Mouse (Mus musculus) hindbrain, embryonic 12.5 days (tissue): ENCODE data around the gene Mrpl42. TPM values are rescaled to one million over a fixed set of nuclear protein-coding genes. Genes with fewer than 3 reads are reported as not detected.

Experiments used
- ATAC-seq: fragments of 200-750 bp; cut with Nextera tagmentation; 2 replicates; pipeline ENCODE4 v1.8.0; 2017; ENCODE audit warnings: moderate TSS enrichment; ENCODE audit not compliant: low FRiP score
- H3K27ac ChIP-seq: fragments of 300-500 bp; sonication (generic); 2 replicates; pipeline ENCODE4 v1.5.1; 2016; ENCODE audit warnings: mild to moderate bottlenecking
- H3K27me3 ChIP-seq: fragments of 300-500 bp; sonication (generic); 2 replicates; pipeline ENCODE4 v1.6.1; 2016; ENCODE audit warnings: mild to moderate bottlenecking
- H3K36me3 ChIP-seq: fragments of 300-500 bp; sonication (generic); 2 replicates; pipeline ENCODE4 v1.6.1; 2016; ENCODE audit warnings: mild to moderate bottlenecking
- H3K4me1 ChIP-seq: fragments of 300-500 bp; sonication (generic); 2 replicates; pipeline ENCODE4 v1.6.1; 2016
- H3K4me2 ChIP-seq: fragments of 300-500 bp; sonication (generic); replicated peaks from 2 replicates; pipeline ENCODE4 v1.6.1; 2016; ENCODE audit warnings: mild to moderate bottlenecking
- H3K4me3 ChIP-seq: fragments of 300-500 bp; sonication (generic); 2 replicates; pipeline ENCODE4 v1.5.1; 2016; ENCODE audit warnings: mild to moderate bottlenecking
- H3K9ac ChIP-seq: fragments of 300-500 bp; sonication (generic); 2 replicates; pipeline ENCODE4 v1.6.1; 2016; ENCODE audit warnings: mild to moderate bottlenecking, moderate library complexity
- H3K9me3 ChIP-seq: fragments of 300-500 bp; sonication (generic); replicated peaks from 2 replicates; pipeline ENCODE4 v1.6.1; 2016; ENCODE audit warnings: mild to moderate bottlenecking
- WGBS: fragments of 180-500 bp; shearing (Covaris S2); methylation state at CpG from one replicate; pipeline ENCODE4 v1.1.7; 2016; 5-methylcytosine and 5-hydroxymethylcytosine counted together
- polyA plus RNA-seq: library from polyadenylated mRNA; unstranded; fragments of >200 nt; fragmentation: Nextera tagmentation; extraction: Ambion mirVana; gene quantifications from 2 replicates; pipeline ENCODE4 v1.2.1, GENCODE M21; 2016

Mrpl42 gene
- polyA plus RNA-seq, 1 experiment from 2014 or later: 265 TPM

- WGBS: 84% methylated on average over 18 of the region's 18 CpGs
- Histone ChIP-seq H3K9me3 (no peaks in the 10 kb centered on the region), H3K27ac (no peak overlapping the region), H3K4me1 (no peaks in the 10 kb centered on the region), H3K4me3 (no peak overlapping the region), H3K4me2 (no peak overlapping the region), H3K27me3 (no peaks in the 10 kb centered on the region), H3K9ac (no peak overlapping the region), H3K36me3 (no peaks in the 10 kb centered on the region)
- ATAC-seq: no peak
These were observed 56.4 kb downstream of the Mrpl42 start for GRCm38 (mm10) chr10:95445104-95446056.

- Histone ChIP-seq H3K4me2 (no peak overlapping the region), H3K4me3 (no peak overlapping the region), H3K27ac (no peak overlapping the region), H3K36me3 (no peaks in the 10 kb centered on the region), H3K27me3 (no peaks in the 10 kb centered on the region), H3K9me3 (no peaks in the 10 kb centered on the region), H3K4me1 (no peaks in the 10 kb centered on the region), H3K9ac (no peak overlapping the region)
- 77% methylated on average over 4 of the region's 4 CpGs for WGBS
- ATAC-seq: no peak
These were observed 59.4 kb downstream of the Mrpl42 start for GRCm38 (mm10) chr10:95442334-95442733.

GRCm38 (mm10) chr10:95440566-95440965, 61.2 kb downstream of the Mrpl42 start:
- no peak overlapping the region for H3K27ac ChIP-seq
- H3K27me3 ChIP-seq: no peaks in the 10 kb centered on the region
- H3K36me3 ChIP-seq: no peaks in the 10 kb centered on the region
- H3K9me3 ChIP-seq: no peaks in the 10 kb centered on the region
- no peaks in the 10 kb centered on the region for H3K4me1 ChIP-seq
- no peak for ATAC-seq
- H3K9ac ChIP-seq: no peak overlapping the region
- H3K4me2 ChIP-seq: no peak overlapping the region
- no peak overlapping the region for H3K4me3 ChIP-seq
- WGBS: 43% methylated on average over 2 of the region's 2 CpGs

- WGBS: 86% methylated on average over 10 of the region's 10 CpGs
These were observed 61.9 kb downstream of the Mrpl42 start for GRCm38 (mm10) chr10:95439718-95440339.

GRCm38 (mm10) chr10:95438941-95439340, 62.8 kb downstream of the Mrpl42 start:
- 69% methylated on average over 11 of the region's 11 CpGs for WGBS
- no peaks in the 10 kb centered on the region for H3K27me3 ChIP-seq
- H3K9me3 ChIP-seq: no peaks in the 10 kb centered on the region
- H3K4me1 ChIP-seq: no peaks in the 10 kb centered on the region
- no peak for ATAC-seq
- no peak overlapping the region for H3K27ac ChIP-seq
- no peaks in the 10 kb centered on the region for H3K36me3 ChIP-seq
- no peak overlapping the region for H3K9ac ChIP-seq
- H3K4me2 ChIP-seq: no peak overlapping the region
- H3K4me3 ChIP-seq: no peak overlapping the region

More at GRCm38 (mm10) chr10:95439718-95440339, 61.9 kb downstream of the Mrpl42 start:
- Histone ChIP-seq H3K9ac (no peak overlapping the region), H3K27ac (no peak overlapping the region), H3K4me2 (no peak overlapping the region), H3K4me3 (no peak overlapping the region), H3K4me1 (no peaks in the 10 kb centered on the region), H3K27me3 (no peaks in the 10 kb centered on the region), H3K9me3 (no peaks in the 10 kb centered on the region), H3K36me3 (no peaks in the 10 kb centered on the region)
- ATAC-seq: no peak

Other genes with a start within 250 kb of the Mrpl42 start
- 12.0 and 12.4 TPM in 2 replicates for gene Cradd, start 177.8 kb downstream of the Mrpl42 start, polyA plus RNA-seq
- 82.8 and 85.0 TPM in 2 replicates for gene Socs2, start 84.8 kb downstream of the Mrpl42 start, polyA plus RNA-seq
- gene Ube2n, start 13.2 kb upstream of the Mrpl42 start, polyA plus RNA-seq: 367 and 390 TPM in 2 replicates
- gene Nudt4, start 62.2 kb upstream of the Mrpl42 start, polyA plus RNA-seq: 123 and 126 TPM in 2 replicates
- gene Anapc15-ps, start 171.5 kb upstream of the Mrpl42 start, polyA plus RNA-seq: not detected in 2 replicates